Mouse (Mus musculus): ENCODE data around the gene Commd1. TPM values are rescaled to one million over a fixed set of nuclear protein-coding genes. Genes with fewer than 3 reads are reported as not detected.

Commd1 gene
- total RNA-seq, 2 experiments from 2014 or later = 39.0 to 39.2 TPM

DNA sequence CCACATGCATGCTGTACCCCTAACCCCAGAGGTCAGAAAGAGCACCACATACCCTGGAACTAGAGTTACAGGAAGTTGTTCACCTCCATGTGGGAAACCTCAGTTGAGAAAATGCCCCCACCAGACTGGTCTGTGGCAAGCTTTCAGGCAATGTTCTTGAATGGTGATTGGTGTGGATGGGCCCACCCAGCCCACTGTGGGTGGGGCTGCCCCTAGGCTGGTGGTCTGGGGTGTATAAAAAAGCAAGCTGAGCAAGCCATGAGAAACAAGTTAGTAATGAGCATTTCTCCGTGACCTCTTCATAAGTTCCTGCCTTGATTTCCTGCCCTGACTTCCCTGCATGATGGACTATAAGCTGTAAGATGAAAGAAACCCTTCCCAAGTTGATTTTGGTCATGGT, 20.1 kb downstream of the Commd1 start:
- intact Hi-C loops (cut with DNase I) = no loop called here
- DNase-seq (ENCODE audit: low spot score in 2 of 2) = no peak

- no peak for DNase-seq (ENCODE audit: low spot score in 2 of 2)
- intact Hi-C loops (cut with DNase I) = loop anchor here (5.0 to 10.0 kb wide), 2 partner anchors 101 to 243 kb away; no protein-coding TSS in a partner anchor
Measured at GRCm38 (mm10) chr11:22957791-22958374, 24.3 kb downstream of the Commd1 start.

- intact Hi-C loops (cut with DNase I) = loop anchor here (5.0 to 10.0 kb wide), 2 partner anchors 100 to 242 kb away; no protein-coding TSS in a partner anchor
- DNase-seq (ENCODE audit: low spot score in 2 of 2) = peak in 1 of 2 experiments; percentile 36
Measured at GRCm38 (mm10) chr11:22956830-22957229, 25.4 kb downstream of the Commd1 start.

GRCm38 (mm10) chr11:22956346-22956745, 25.8 kb downstream of the Commd1 start:
- DNase-seq (ENCODE audit: low spot score in 2 of 2) = no peak
- intact Hi-C loops (cut with DNase I) = loop anchor here (5.0 to 10.0 kb wide), 2 partner anchors 99 to 242 kb away; no protein-coding TSS in a partner anchor

DNA sequence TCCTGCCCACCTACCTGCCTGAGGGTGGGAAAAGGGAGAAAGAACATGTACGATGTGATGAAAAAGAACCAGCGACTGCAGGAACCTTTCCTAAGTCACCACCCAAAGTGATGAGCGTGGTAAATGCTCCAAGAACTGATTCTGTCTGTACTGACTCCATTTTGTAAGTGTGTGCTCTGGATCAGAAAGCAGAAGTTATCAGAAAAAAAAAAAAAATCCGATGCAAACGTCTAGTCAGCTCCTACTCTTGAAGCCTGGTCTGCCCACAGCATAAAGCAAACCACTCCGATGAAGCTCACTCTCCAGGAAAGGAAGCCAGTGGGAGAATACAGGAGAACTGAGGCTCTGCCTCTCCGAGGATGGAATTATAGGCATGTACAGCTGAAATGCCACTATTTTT, 29.5 kb downstream of the Commd1 start:
- DNase-seq (ENCODE audit: low spot score in 2 of 2) = no peak
- intact Hi-C loops (cut with DNase I) = loop anchor here (10.0 kb wide), 1 partner anchor 238 kb away; no protein-coding TSS in a partner anchor

- intact Hi-C loops (cut with DNase I) = loop anchor here (10.0 kb wide), 1 partner anchor 235 kb away; no protein-coding TSS in a partner anchor
- no peak for DNase-seq (ENCODE audit: low spot score in 2 of 2)
Measured at GRCm38 (mm10) chr11:22950131-22950530, 32.1 kb downstream of the Commd1 start.

DNA sequence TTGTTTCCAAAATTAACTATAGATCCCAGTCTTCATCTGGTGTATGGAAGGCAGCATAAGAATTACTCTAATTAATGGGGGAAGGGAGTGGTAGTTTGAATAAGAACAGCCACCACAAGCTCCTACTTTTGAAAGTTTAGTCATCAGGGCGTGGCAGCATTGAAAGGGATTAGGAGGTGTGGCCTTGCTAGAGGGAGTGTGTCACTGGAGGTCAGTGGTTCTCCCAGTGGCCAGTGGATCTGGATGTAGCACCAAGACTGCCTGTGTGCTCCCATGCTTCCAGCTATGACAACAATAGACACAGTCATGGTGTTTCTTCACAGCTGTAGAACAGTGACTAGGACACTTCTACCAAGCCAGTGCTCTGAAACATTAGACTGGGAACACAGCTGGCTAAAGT, 33.1 kb downstream of the Commd1 start:
- DNase-seq (ENCODE audit: low spot score in 2 of 2) = no peak
- intact Hi-C loops (cut with DNase I) = no loop called here

- DNase-seq (ENCODE audit: low spot score in 2 of 2) = no peak
- intact Hi-C loops (cut with DNase I) = no loop called here
Measured at GRCm38 (mm10) chr11:22938983-22939382, 43.2 kb downstream of the Commd1 start.

DNA sequence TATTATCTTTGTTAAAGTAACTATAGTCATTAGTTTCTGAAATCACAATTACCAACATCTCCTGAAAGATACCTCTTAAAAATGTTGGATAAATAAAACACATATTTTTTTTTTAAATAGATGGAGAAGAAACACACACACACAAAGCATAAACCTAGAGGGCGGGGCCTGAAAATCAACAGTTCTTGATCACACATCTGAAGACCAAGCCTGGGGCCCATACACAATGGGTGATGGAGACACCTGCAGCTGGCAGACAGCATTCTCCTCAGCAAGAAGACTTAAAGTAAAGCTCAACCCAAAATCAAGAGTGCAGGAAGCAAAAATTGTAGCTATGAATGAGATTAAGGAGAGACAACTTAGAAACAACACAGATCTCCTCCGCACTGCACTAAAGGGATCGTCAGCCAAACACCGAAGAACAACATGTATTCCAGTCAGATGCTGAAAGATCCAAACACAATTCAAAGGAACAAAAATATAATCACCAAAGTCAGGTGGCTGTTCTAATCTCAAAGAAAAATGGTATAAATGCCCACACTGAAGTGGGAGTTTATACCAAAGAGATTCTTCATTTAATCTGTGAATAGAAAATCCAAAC, 44.4 kb downstream of the Commd1 start:
- peak in 1 of 2 experiments; percentile 8 for DNase-seq (ENCODE audit: low spot score in 2 of 2)
- intact Hi-C loops (cut with DNase I) = no loop called here

- intact Hi-C loops (cut with DNase I) = no loop called here
- DNase-seq (ENCODE audit: low spot score in 2 of 2) = peak; percentile 35 to 55
Measured at GRCm38 (mm10) chr11:22936446-22937125, 45.6 kb downstream of the Commd1 start.

DNA sequence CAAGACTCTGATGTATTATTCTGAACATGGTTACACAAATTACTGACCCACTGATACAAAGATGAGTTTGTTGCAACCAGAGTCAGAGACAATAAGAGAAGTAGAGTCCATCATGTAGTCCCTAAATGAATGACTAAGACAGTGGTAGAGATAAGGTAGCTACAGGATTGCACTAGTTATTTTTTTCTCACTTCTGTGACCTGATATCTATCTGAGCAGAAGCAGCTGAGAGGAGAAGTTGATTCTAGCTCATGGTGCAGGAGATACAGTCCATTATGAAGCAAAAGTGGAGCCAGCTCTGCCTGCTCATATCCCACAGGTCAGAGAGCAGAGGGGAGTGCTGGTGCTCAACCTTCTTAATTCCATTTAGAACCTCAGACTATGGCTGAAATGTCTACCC, 50.0 kb downstream of the Commd1 start:
- DNase-seq (ENCODE audit: low spot score in 2 of 2) = no peak
- intact Hi-C loops (cut with DNase I) = no loop called here

- DNase-seq (ENCODE audit: low spot score in 2 of 2) = no peak
- intact Hi-C loops (cut with DNase I) = no loop called here
Measured at GRCm38 (mm10) chr11:22931320-22931905, 50.8 kb downstream of the Commd1 start.

GRCm38 (mm10) chr11:22930129-22930528, 52.1 kb downstream of the Commd1 start:
- intact Hi-C loops (cut with DNase I) = no loop called here
- no peak for DNase-seq (ENCODE audit: low spot score in 2 of 2)

DNA sequence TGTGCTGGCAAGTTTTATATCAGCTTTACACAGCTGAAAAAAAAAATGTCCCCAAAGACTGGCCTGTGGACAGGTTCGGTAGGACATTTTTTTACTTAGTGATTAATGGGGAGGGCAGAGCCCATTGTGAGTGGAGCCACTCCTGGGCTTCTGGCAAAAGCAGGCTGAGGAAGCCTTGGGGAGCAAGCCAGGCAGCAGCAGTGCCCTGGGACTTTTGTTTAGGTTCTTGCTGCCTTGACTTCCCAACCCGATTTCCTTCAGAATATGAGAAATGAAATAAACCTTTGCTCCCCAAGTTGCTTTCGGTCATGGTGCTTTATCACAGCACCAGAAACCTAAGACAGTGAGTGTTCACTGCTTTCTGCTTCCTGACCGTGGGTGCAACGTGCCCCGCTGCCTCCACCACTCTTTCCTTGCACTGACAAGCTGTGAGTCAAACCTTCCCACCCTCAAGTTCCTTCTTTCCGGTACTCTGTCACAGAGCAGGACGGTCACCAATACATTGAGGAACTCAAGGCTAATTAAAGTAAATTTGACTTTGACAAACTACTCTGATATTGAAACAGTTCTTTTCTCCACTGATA, 53.5 kb downstream of the Commd1 start:
- intact Hi-C loops (cut with DNase I) = no loop called here
- no peak for DNase-seq (ENCODE audit: low spot score in 2 of 2)

DNA sequence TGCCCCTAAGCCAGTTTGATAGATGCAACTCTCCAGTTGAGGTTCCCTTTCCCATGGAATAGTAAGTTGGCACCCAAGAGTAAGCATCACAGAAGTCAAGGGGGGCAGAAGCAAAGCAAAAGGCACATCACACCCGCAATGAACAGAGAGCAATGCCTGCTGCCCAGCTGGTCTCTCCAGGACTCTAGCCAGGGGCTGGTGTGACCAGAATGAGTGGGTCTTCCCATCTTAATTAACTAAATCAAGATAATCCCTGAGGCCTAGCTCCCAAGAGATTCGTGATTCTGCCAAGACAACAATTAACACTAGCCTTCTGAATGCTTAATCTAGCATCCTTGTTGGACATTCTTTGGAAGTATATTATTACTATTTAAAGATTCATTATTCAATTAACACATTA, 58.6 kb downstream of the Commd1 start:
- intact Hi-C loops (cut with DNase I) = no loop called here
- no peak for DNase-seq (ENCODE audit: low spot score in 2 of 2)

DNA sequence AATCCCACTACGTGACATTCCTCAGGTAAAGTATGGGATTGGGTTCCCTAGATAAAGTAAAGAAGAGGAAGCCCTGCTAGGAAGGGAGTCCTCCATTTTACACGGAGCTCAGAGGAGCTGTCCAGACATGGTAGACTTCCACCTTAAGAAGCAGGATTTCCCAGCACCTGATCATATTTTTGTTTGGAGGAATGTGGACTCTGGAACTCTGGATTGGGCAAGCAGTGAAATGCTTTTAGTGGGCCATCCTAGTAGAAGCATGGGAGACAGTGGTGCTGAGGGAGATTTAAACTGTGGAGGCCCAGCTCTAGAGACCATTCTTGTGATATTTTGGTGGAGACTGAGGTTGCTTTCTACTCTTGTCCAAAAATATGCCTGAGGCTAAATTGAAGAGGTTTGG, 59.6 kb downstream of the Commd1 start:
- intact Hi-C loops (cut with DNase I) = no loop called here
- no peak for DNase-seq (ENCODE audit: low spot score in 2 of 2)

GRCm38 (mm10) chr11:22919336-22919735, 62.8 kb downstream of the Commd1 start:
- DNase-seq (ENCODE audit: low spot score in 2 of 2) = no peak
- intact Hi-C loops (cut with DNase I) = no loop called here

- no peak for DNase-seq (ENCODE audit: low spot score in 2 of 2)
- intact Hi-C loops (cut with DNase I) = no loop called here
Measured at GRCm38 (mm10) chr11:22917786-22918185, 64.4 kb downstream of the Commd1 start.

DNA sequence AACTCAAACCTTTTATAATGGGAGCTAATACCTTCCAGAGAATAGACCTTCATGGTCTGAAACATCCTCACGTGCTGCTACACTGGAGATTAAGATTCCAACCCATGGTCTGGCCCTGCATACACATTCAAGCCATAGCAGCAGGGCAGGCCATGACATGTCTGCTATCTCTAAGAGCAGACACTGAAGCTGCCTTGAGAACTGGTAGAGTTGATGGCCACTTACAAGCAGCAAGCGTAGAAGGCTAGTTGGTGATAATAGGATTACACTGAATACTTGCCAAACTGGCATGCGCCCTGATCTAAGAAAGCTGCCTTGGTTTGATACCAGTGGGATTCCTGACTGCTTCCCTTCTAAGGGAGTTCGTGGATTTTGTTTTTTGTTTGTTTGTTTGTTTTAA, 68.4 kb downstream of the Commd1 start:
- intact Hi-C loops (cut with DNase I) = no loop called here
- no peak for DNase-seq (ENCODE audit: low spot score in 2 of 2)

GRCm38 (mm10) chr11:22911831-22912230, 70.4 kb downstream of the Commd1 start:
- intact Hi-C loops (cut with DNase I) = no loop called here
- no peak for DNase-seq (ENCODE audit: low spot score in 2 of 2)
